Mouse (Mus musculus) spleen, postnatal 36 days (tissue): ENCODE data around the gene Gm17949.

Experiments used
- DNase-seq, 2 experiments: peaks; one replicate each; pipeline ENCODE4 v3.0.0; 2022; ENCODE audit warnings: low spot score in 2 of 2, mixed read lengths in 1 of 2

Gm17949 gene

DNA sequence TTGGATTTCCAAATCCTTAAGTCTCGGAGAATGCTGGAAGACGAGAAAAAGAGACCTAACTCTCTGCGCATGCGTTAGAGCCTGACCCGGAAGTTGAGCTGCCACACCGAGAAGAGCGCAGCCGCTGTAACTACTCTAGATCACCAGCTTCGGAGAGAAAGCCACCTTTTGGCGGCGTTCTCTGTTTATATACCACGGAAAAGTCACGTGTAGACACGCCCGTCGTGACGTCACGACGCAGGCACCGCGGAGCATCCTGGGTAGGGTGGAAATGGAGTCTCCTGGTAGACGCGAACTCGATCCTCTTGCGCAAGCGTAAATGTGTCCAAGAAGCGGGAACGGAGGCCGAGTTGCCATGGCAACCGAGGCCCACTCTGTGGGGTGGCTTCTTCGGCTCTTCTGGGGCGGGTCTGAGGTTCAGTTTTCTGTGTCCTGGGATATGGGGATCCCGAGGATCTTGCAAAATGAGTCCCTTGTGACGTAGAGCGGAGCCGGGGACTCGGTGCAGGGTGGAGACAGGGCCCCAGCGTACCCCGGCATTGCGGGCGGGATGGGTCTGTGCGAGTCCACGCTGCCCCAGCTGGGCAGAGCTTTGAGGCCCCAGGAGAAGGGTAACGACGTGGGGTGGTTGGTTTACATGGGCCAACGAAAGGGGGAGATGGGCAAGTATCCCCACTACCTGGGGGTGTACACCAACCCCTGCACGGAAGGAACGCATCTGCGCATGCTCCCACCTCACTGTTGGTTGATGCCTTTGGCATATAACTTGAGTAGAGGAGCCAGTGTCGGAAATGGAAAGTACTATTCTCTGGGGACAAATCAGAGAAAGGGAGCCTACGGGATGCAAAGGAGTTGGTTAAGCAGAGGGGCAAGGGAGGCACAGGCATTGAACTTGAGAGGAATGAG is at the start of gene Gm17949, which contains the start of gene Gtf2f1:
TSS of gene Gm17949 (plus strand) at position 234 of the 906 bp plus-strand sequence.
TSS of gene Gtf2f1 (minus strand) at position 53 of the 906 bp plus-strand sequence.
- peak; percentile 88 to 94 for DNase-seq

DNA sequence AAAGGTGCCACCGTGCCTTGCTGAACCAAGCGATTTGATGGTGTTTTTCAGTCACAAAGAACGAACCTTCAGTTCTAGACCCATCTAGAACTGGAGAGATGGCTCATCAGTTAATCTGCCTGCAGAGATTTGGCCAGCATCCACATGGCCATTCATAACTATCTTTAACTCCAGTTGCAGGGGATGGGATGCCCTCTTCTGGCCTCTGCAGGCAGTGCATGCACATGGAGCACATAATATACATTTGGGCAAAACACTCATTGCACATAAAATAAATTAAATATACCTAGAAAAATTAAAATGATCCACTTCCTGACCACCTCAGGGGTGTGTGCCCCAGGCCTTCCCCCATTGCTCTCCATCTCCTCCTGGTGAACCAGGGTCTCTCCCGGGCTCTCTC is 49.4 kb upstream of the Gm17949 start:
- DNase-seq, result no peak

DNA sequence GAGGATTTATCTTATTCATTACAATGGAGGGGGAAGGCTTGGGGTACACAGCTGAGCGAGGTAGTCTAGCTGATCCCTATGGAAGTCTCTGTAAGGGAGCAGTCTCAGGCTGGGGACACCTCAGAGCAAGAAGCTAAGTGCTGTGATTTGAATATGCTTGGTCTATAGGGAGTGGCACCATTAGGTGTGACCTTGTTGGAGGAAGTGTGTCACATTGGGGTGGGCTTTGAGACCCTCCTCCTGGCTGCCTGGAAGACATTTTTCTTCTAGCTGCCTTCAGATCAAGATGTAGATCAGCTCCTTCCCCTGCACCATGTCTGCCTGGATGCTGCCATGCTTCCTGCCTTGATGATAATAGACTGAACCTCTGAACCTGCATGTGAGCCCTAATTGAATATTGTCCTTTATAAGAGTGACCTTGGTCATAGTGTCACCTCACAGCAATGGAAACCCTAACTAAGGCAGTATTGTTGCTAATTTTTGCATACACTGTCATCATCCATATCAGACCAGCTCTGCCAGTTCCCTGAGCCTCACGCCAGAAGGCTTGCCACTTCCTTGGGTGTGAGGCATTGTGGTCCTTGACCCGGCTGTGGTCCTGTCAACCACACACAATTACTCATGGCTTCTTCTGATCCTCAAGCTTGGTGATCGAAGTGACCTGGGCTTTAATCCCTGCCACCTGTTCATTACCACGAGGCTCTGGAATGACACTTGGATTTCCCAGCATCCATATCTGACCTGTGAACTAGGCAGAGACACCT is 48.4 kb upstream of the Gm17949 start:
- no peak for DNase-seq

DNA sequence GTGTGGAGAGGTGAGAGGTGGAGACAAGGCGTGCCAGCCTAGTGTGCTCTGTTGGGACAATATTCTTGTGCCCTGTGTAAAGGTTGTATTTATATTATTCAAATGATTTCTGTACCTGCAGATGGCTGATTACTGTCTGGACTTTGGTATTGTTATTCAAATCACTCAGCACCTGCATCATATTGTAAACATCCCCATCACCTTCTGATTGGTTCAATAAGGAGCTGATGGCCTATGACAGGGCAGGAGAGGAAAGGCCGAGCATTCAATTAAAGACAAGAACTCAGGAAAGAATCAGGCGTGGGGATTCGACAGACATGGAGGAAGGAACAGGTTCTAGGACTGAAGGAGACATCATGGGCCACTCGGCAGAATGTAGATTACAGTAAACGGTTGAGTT is 47.6 kb upstream of the Gm17949 start:
- no peak for DNase-seq

DNA sequence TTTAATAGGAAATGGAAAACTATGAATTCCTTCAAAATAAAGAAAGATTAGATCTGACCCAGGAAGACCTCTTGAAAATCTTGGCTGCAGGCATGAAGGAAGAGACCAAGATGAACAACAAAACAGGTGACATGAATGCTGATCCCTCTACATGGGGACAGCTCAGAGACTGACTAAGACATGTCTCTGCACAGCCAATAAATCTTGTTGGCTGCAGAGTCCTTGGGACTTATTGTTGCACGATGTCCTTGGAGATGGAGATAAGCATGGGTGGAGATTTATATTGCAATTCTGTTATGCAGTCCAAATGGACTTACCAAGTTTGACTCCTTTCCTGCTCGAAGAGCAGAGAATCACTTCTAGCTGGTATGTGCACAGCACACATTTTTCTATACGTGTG is 41.9 kb upstream of the Gm17949 start:
- DNase-seq, result no peak

DNA sequence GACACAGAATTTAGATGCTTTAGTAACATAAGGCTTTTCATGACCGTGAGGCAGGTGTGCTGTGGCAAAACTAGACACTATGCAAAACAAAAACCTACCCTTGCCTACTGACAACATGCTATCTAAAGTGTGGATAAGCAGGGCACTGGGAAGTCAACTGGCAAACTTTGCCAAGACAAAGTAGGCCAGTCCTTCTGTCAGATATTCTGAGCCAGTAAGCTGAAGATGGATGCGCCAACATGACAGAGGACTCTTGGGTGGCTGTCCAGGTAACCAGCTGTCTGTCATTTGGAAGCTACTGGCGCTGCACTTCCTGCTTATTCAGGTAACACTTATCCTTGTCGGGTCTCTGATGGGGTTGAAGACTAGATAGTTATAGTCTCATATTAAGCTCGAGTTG is 41.2 kb upstream of the Gm17949 start:
- DNase-seq, result no peak

DNA sequence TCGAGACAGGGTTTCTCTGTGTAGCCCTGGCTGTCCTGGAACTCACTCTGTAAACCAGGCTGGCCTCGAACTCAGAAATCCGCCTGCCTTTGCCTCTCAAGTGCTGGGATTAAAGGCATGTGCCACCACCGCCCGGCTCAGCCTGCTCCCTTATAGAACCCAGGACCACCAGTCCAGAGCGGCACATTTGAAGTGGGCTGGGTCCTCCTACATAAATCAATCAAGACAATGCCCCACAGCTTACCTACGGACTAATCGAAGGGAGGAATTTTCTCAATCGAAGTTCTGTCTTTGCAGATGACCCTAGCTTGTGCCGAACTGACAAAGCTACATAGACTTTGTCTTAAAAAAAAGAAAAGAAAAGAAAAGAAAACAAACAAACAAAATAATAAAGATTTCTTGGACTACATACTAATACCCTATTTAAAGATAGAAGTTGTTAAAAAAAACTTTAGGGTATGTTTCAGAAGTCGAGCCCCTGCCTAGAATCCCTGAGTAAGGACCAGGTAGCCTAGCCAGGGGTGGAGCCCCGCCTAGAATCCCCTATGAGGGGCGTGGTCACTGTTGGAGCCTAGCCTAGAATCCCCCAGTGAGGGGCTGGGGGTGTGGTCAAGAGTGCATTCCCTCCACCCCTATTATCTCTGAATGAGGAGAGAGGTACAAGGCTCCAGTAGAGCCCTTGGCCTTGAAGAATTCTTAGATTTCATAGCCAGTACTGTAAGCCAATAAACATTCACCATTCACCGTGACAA is 37.1 kb upstream of the Gm17949 start:
- no peak for DNase-seq

DNA sequence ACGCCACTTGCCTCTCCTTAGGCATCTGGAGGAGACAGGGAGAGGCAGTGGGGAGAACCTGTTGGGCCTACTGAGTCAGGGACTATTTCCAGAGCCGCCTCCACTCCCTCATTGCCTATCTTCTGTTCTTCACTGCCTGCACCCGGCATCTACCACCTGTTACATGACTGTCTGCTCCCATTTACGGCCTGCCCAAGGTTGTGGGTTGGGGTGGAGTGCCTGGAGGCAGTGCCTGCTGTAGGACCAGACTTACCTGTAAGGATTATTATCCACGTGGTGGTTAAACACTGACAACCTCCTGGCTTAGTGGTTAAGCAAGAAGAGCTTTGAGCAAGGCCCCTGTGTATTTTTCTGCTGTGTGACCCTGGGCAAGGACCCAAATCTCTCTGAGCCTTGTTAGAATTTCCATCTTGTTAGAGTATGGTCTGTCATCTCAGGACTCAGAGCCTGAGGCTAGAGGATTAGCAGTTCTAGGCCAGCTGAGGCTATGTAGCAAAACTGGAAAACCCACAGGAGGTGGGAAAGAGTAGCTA is 36.5 kb upstream of the Gm17949 start:
- DNase-seq, result no peak

DNA sequence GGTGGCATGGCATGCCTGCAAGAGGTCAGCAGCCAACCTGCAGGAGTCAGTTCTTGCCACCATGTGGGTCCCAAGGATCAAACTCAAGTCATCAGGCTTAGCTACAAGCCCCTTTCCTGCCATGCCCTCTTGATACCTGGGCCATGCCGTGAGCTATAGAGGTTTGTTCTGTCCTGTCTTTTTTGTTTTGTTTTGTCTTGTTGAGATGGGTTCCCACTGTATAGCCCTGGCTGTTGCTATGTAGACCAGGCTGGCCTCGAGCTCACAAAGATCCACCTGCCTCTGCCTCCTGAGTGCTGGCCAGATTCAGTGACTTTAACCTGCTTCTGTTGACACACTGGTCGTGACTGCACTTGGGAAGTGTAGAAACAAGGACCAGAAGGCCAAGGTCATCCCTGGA is 35.9 kb upstream of the Gm17949 start:
- DNase-seq, result no peak

DNA sequence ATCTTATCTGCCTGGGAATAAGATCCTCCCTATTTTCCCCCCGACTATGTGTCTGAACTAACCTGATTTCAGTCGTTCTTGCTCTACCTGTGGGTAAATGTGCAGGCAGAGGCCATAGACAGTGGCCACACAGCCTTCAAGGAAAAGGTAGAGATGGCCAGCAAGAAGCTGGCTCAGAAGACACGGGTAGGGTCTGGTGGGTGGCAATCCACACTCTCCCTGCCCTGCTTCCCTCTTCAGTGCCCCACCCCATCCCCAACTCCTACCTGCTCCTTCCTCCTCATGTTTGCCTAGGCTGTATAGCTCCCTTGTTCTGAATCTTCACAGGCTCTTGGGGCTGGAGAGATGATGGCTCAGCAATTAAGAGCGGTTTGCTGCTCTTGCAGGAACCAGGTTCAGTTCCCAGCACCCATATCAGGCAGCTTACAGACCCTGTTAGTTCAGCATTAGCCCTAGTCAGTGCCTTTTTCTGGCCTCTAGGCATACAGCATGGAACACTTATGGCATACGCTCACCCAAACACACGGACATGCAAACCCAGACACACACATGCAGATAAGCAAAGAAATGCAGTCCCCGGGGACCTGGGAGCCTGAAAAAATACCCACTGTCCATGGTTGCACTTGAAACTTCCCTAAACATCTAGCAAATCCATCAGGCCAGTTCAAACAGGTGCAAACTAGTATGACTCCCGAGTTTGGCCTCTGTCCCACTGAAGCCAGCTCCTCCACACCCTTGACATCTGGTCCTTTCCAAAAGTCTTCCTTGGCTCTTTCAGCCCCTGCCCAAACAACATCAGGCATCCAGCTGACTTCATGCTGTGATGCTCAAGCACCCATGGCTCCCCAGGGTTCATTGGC is 34.5 kb upstream of the Gm17949 start:
- no peak for DNase-seq

DNA sequence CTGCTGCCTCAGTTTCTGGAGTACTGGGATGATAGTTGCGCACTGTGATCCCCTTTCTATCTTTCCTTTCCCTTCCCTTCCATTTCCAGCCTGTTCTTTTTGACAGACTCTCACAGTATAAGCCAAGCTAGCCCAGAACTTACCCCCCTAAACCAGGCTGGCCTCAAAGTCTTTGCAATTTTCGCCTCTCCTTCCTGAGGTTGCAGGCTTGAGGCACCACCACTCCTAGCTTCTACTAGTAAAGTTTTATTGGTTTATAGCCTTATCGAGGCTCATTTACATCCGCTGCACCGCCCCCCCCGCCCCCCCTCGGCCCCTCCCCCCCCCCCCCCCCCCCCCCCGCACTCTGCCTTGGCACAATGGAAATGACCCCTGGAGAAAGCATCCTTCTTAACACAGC is 31.7 kb upstream of the Gm17949 start:
- DNase-seq, result no peak

DNA sequence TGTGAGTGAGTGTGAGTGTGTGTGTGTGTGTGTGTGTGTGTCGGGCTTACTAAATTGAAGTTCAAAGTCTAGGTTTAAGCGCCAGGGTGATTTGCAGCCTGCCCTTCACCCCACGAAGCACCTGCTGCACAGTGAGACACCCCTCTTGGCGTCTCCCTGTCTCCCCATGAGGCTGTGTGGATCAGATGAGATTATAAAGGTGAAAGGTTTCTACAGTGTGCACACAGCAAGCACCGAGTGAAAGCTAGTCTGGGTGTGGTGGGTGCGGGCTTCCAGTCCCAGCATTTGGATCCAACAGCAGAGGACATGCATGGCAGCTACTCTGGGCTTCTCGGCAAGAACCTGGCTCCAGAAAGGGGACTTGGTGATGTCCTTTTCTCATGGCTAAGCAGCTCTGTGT is 30.2 kb upstream of the Gm17949 start:
- no peak for DNase-seq

DNA sequence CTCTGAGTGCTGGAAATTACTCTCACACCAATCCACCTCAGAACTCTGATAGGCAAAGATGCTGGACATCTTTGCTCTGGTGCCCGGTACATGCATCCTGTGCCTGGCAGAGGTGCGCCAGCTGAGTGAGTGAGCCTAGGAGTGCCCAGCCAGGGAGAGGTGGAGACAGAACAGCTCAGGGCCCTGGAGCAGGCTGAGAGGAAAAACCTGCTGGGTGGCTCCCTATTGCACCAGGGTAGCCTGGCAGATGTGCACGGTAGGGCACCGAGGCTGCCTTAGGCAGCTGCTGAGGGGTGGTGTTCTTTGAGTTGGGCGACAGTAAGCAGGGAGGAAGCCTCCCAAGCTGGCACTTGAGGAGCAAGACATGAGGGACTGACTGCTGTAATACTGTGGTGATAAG is 29.3 kb upstream of the Gm17949 start, which contains the start of gene Acer1:
TSS of gene Acer1 (minus strand) at position 114 of the 400 bp plus-strand sequence.
- DNase-seq, result no peak

DNA sequence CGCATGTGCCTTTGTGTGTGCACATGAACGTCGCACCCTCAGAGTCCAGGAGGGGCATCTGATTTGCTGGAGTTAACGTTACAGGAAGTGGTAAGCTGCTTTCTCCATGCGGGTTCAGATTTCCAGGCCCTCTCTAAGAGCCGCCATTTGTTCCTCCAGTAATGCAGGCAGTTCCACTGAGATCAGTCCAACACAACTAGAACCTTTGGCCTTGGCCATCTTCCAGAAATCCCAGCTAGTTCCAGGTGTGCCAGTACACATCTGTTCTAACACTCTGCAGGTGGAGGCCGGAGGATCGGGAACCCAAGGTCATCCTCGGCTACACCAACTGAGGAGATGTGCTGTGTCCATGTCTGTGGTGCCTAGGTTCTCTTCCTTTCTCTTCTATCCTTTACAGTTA is 26.4 kb upstream of the Gm17949 start:
- no peak for DNase-seq

DNA sequence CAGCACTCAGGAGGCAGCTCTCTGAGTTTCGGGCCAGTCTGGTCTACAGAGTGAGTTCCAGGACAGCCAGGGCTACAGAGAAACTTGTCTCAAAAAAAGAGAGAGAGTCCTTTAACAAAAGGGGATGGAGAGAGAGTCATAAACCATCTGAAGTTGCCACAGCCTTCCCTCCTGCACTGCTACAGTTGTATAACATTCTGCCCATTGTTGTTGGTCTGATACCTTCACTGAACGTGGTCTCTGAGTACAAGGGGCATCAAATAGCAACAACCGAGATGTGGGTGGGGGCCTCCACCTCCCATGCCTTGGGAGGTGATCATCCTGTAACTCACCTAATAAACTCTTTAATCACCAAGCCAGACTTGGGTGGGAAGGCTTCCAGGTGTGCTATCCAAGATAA is 25.6 kb upstream of the Gm17949 start:
- DNase-seq, result no peak

DNA sequence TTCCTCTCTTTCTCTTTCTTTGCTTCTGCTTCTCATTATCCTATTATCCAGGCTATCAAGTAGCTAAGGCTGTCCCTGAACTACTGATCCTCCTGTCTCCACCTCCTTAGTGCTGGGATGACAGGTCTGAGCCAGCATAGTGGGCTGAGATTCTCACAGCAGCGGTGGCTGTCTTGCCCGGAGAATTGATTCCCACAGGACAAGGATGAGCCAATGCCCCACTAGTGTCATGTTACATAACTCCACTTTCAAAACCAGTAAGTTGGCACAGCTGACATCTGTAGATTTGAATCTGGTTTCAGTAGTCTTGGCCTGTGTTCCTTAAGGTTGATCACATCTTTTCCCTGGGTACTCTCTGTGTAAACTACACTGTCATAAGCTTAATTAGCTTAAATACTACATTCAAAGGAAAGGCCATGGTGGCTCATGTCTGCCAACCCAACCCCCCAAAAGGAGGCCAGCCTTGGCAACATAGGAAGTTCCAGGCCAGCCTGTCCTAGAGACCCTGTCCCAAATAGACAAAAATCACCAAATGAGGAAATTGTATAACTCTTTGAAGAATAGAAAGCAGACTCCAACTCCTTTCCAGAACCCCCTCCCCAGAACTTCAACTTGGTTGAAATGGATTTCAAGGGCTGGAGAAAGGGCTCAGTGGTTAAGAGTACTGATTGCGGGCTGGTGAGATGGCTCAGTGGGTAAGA is 25.0 kb upstream of the Gm17949 start:
- DNase-seq, result no peak

DNA sequence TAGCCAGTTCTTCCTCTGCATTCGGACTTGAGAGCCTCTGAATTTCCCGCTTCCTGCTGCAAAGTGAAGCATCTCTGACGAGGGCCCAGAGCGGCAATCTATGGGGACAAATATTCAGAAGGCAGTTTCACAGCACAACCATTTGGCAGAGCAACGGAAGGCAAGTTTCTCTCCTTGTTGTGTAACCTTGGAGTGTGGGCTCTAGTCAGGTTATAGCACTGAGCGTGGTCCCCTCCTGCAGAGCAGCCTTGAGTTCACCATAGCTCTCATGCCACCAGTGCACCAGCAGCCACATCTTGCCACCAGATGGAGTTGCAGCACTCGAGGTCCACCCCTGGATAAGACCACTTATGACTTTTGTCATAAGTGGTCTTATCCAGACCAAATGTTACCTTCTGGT is 22.8 kb upstream of the Gm17949 start:
- DNase-seq, result no peak

DNA sequence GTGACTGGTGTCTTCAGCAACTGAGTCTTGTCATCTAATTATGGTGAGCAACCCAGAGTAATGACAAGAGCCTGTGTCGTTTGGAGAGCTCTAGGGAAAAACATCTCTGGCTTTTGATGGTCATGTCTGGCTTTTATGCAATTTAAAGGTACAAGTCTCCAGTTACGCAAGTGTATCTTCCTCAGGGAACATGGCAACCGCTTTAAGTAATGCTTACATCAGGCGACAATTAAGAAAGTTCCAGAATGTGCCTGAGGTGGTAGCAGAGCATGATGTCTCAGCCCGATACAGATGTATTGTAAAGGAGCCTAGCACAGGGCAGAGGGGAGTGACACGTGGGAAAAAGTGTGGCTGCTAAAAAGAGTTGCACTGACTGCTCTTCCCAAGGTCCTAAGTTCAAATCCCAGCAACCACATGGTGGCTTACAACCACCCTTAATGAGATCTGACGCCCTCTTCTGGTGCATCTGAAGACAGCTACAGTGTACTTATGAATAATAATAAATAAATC is 22.3 kb upstream of the Gm17949 start:
- no peak for DNase-seq

DNA sequence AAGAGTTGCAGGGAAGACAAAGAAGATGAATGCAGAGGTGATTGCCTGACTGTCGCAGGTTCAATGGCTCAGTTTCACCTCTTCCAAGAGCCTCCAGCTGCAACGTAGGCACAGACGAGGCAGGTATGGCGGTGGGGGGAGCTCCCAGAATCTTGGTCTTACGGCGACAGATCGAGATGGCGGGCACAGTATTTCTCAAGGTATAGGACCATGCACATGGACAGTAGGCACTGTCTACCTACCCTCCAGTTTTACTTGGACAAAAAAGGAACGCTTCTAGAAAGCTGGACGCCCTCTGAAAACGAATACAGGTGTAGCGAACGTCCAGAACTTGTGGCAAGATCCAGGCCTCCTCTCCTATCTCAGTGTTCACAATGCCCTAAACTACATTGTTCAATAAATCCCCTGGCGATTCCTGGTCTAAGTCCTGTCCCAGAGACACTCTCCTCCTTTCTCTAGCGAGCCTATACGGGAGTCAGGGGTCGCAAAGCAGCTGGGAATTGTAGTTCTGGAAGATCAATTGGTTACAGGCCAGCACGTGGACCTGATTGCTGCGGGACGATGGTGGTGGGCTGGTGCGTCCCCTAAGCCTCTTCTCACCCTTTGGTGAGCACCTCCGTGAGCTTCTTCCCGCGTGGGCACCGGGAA is 21.7 kb upstream of the Gm17949 start:
- DNase-seq, result peak in 1 of 2 experiments; percentile 74
